11 mouse cellular contexts compared by ENCODE assay signal in genomic region chr7:67776636-67777305, GRCm38 (mm10). TPM values are rescaled to one million over a fixed set of nuclear protein-coding genes. Genes with fewer than 3 reads are reported as not detected.
DNase-seq lines count a peak whose midpoint lies in the region; ATAC-seq and TF ChIP-seq lines count a peak whose summit lies in the region.
"Had no signal": no experiment of that assay in that cellular context is flagged by ENCODE, and none has a peak within 500 bp of the region (broad histone marks: within the 10 kb centered on the region; RNA-seq: fewer than 3 reads in every experiment).

No protein-coding gene starts in this region.

- H3K27ac ChIP-seq in heart, postnatal 0 days (ENCODE audit: low read depth): no peak overlapping the region
- H3K27ac ChIP-seq in heart, embryonic 12.5 days (ENCODE audit: poor library complexity, severe bottlenecking): no peak overlapping the region
- H3K27ac ChIP-seq in midbrain, embryonic 10.5 days (replicated peaks): peak overlapping the region; percentile 3; the same call in 1 of the 2 replicates
- no peak overlapping the region for H3K27ac ChIP-seq in midbrain, embryonic 13.5 days
- H3K27ac ChIP-seq in kidney, embryonic 15.5 days: 0 out of 2 replicates have a peak overlapping the region, but pooled peaks have one; percentile 14
- no peak overlapping the region for H3K27ac ChIP-seq in limb, embryonic 10.5 days

- no peaks in the 10 kb centered on the region for H3K27me3 ChIP-seq in heart, postnatal 0 days (ENCODE audit: control insufficient read depth, insufficient read depth, low read length)
- H3K27me3 ChIP-seq in heart, embryonic 12.5 days (replicated peaks): no peaks in the 10 kb centered on the region; the same call in 1 of the 2 replicates
- no peaks in the 10 kb centered on the region for H3K27me3 ChIP-seq in midbrain, embryonic 10.5 days (ENCODE audit: low read depth, poor library complexity, severe bottlenecking)
- no peaks in the 10 kb centered on the region for H3K27me3 ChIP-seq in midbrain, embryonic 13.5 days
- H3K27me3 ChIP-seq in kidney, embryonic 15.5 days: no peaks in the 10 kb centered on the region
- no peaks in the 10 kb centered on the region for H3K27me3 ChIP-seq in limb, embryonic 10.5 days (ENCODE audit: low read depth, poor library complexity, severe bottlenecking)

- no peaks in the 10 kb centered on the region for H3K36me3 ChIP-seq in heart, postnatal 0 days (replicated peaks; ENCODE audit: control insufficient read depth, insufficient read depth, low read length)
- no peaks in the 10 kb centered on the region for H3K36me3 ChIP-seq in heart, embryonic 12.5 days
- no peaks in the 10 kb centered on the region for H3K36me3 ChIP-seq in midbrain, embryonic 10.5 days
- H3K36me3 ChIP-seq in midbrain, embryonic 13.5 days: no peaks in the 10 kb centered on the region
- no peaks in the 10 kb centered on the region for H3K36me3 ChIP-seq in kidney, embryonic 15.5 days
- no peaks in the 10 kb centered on the region for H3K36me3 ChIP-seq in limb, embryonic 10.5 days

- no peaks in the 10 kb centered on the region for H3K4me1 ChIP-seq in heart, postnatal 0 days (ENCODE audit: control insufficient read depth, insufficient read depth)
- H3K4me1 ChIP-seq in heart, embryonic 12.5 days (replicated peaks): peaks cover 6% of the 10 kb centered on the region
- peaks cover 8% of the 10 kb centered on the region for H3K4me1 ChIP-seq in midbrain, embryonic 10.5 days
- peaks cover 7% of the 10 kb centered on the region; the same call in 1 of the 2 replicates for H3K4me1 ChIP-seq in midbrain, embryonic 13.5 days (replicated peaks)
- peaks cover 19% of the 10 kb centered on the region for H3K4me1 ChIP-seq in kidney, embryonic 15.5 days
- H3K4me1 ChIP-seq in limb, embryonic 10.5 days: peaks cover 11% of the 10 kb centered on the region

- no peak for DNase-seq in heart, postnatal 0 days (ENCODE audit: low spot score)
- no peak for DNase-seq in midbrain, embryonic 10.5 days (ENCODE audit: low spot score)
- DNase-seq in retina, embryonic 14.5 days (ENCODE audit: low spot score): peak; percentile 29
- no peak for DNase-seq in limb, embryonic 10.5 days (ENCODE audit: low spot score)
- DNase-seq: adrenal gland, adult 8-10 months; cerebellum, adult 8-10 months; heart, adult 18-20 months; liver, postnatal 0 days had no signal

- no peak for TF ChIP-seq CTCF in heart, postnatal 0 days (IDR thresholded peaks at IDR 0.05; ENCODE audit: low read depth)

- no peaks in the 10 kb centered on the region for H3K9me3 ChIP-seq in heart, postnatal 0 days (replicated peaks; ENCODE audit: control insufficient read depth, low read length)
- H3K9me3 ChIP-seq in heart, embryonic 12.5 days (replicated peaks): 0 out of 2 replicates have a peak, but pooled peaks cover 5% of the 10 kb centered on the region
- no peaks in the 10 kb centered on the region for H3K9me3 ChIP-seq in midbrain, embryonic 10.5 days (replicated peaks)
- no peaks in the 10 kb centered on the region; the same call in 1 of the 2 replicates for H3K9me3 ChIP-seq in midbrain, embryonic 13.5 days
- H3K9me3 ChIP-seq in kidney, embryonic 15.5 days (replicated peaks): no peaks in the 10 kb centered on the region
- no peaks in the 10 kb centered on the region for H3K9me3 ChIP-seq in limb, embryonic 10.5 days (replicated peaks)

- H3K4me3 ChIP-seq in heart, postnatal 0 days (ENCODE audit: low read depth, low read length): no peak overlapping the region
- H3K4me3 ChIP-seq in heart, embryonic 12.5 days: no peak overlapping the region
- H3K4me3 ChIP-seq in midbrain, embryonic 10.5 days: no peak overlapping the region
- H3K4me3 ChIP-seq in midbrain, embryonic 13.5 days (replicated peaks): no peak overlapping the region
- H3K4me3 ChIP-seq in kidney, embryonic 15.5 days (replicated peaks): no peak overlapping the region
- H3K4me3 ChIP-seq in limb, embryonic 10.5 days: no peak overlapping the region

- H3K4me2 ChIP-seq in heart, postnatal 0 days (ENCODE audit: low read depth, low read length): peak overlapping the region; percentile 25; the same call in 1 of the 2 replicates
- H3K4me2 ChIP-seq in heart, embryonic 12.5 days: no peak overlapping the region
- H3K4me2 ChIP-seq in midbrain, embryonic 13.5 days (replicated peaks): no peak overlapping the region
- H3K4me2 ChIP-seq in kidney, embryonic 15.5 days: peak overlapping the region; percentile 14

- H3K9ac ChIP-seq in heart, postnatal 0 days (replicated peaks; ENCODE audit: low read depth, low read length): no peak overlapping the region
- no peak overlapping the region for H3K9ac ChIP-seq in heart, embryonic 12.5 days
- H3K9ac ChIP-seq in midbrain, embryonic 13.5 days (replicated peaks): no peak overlapping the region
- no peak overlapping the region for H3K9ac ChIP-seq in kidney, embryonic 15.5 days
- H3K9ac ChIP-seq: liver, postnatal 0 days had no signal

- 39% methylated on average over 12 of the region's 12 CpGs for WGBS in heart, postnatal 0 days
- 49% methylated on average over 12 of the region's 12 CpGs for WGBS in heart, embryonic 12.5 days
- WGBS in midbrain, embryonic 10.5 days: 41% methylated on average over 12 of the region's 12 CpGs
- WGBS in midbrain, embryonic 13.5 days: 33% methylated on average over 12 of the region's 12 CpGs
- 20% methylated on average over 12 of the region's 12 CpGs for WGBS in kidney, embryonic 15.5 days
- 70% methylated on average over 12 of the region's 12 CpGs for WGBS in limb, embryonic 10.5 days

- ATAC-seq in heart, postnatal 0 days (ENCODE audit: insufficient read depth, low read depth): peak; percentile 51; the same call in 1 of the 2 replicates
- ATAC-seq in heart, embryonic 12.5 days (ENCODE audit: insufficient number of reproducible peaks, low FRiP score): no peak
- no peak for ATAC-seq in midbrain, embryonic 13.5 days
- no peak for ATAC-seq in kidney, embryonic 15.5 days (replicated peaks; ENCODE audit: low FRiP score)
- ATAC-seq: liver, postnatal 0 days had no signal

- no peak for TF ChIP-seq EP300 in heart, postnatal 0 days (IDR thresholded peaks at IDR 0.05; ENCODE audit: low read depth)

RNA-seq across cellular contexts. Expression of gene Synm, which starts 17.2 kb away (rescaled TPM):
- 0.43 and 17.2 TPM in 2 replicates for total RNA-seq in heart, postnatal 0 days (2014; rRNA removed; ENCODE audit: low replicate concordance)
- polyA plus RNA-seq in heart, postnatal 0 days (2015; fragmentation: Nextera tagmentation; extraction: Ambion mirVana): 1.1 and 1.5 TPM in 2 replicates
- 6.6 and 6.7 TPM in 2 replicates for polyA plus RNA-seq in heart, embryonic 12.5 days (2016; fragmentation: Nextera tagmentation; extraction: Ambion mirVana)
- polyA plus RNA-seq in midbrain, embryonic 10.5 days (2016; fragmentation: Nextera tagmentation; extraction: Ambion mirVana): 0.83 and 1.5 TPM in 2 replicates
- 2.6 and 2.8 TPM in 2 replicates for polyA plus RNA-seq in midbrain, embryonic 13.5 days (2015; fragmentation: Nextera tagmentation; extraction: Ambion mirVana)
- 0.99 and 1.4 TPM in 2 replicates for polyA plus RNA-seq in kidney, embryonic 15.5 days (2015; fragmentation: Nextera tagmentation; extraction: Ambion mirVana)
- polyA plus RNA-seq in limb, embryonic 10.5 days (2016; fragmentation: Nextera tagmentation; extraction: Ambion mirVana): 0.15 and 0.29 TPM in 2 replicates

Comparison
In these comparisons a context has a peak if more than half of its experiments do, and no peak if none do; other contexts are left out.
1. H3K27ac ChIP-seq: peak in midbrain, embryonic 10.5 days (single experiment) and kidney, embryonic 15.5 days (single experiment); none in heart, postnatal 0 days (single experiment), heart, embryonic 12.5 days (single experiment), midbrain, embryonic 13.5 days (single experiment) and limb, embryonic 10.5 days (single experiment).
2. H3K4me2 ChIP-seq: peak in heart, postnatal 0 days (single experiment) and kidney, embryonic 15.5 days (single experiment); none in heart, embryonic 12.5 days (single experiment) and midbrain, embryonic 13.5 days (single experiment).